Comparison of ENCODE assay signal across 31 mouse cellular contexts in the genomic region with DNA sequence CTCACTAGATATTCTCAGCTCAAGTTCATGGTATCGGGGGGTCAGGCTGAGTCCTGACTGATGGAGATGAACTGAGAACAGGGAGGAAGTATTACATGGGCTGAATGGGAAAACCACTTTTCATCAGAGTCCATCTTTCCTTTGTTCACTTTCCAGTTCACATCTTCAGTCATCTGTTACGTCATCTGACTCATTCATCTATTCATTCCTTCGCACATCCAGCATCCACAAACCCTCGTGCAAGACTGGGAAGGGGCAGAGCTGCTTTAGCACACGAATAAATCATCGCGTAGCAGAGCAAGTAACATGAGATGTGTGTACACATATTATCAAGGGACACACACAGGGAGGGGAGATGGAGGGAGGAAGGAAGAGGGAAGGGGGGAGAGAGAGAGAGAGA. TPM values are rescaled to one million over a fixed set of nuclear protein-coding genes. Genes with fewer than 3 reads are reported as not detected.
"Had no signal": no experiment of that assay in that cellular context is flagged by ENCODE, and none has a peak within 500 bp of the region (broad histone marks: within the 10 kb centered on the region; RNA-seq: fewer than 3 reads in every experiment).

No protein-coding gene starts in this region.

- H3K4me1 ChIP-seq: embryonic facial prominence, embryonic 12.5 days; embryonic facial prominence, embryonic 15.5 days; forebrain, embryonic 10.5 days; forebrain, embryonic 12.5 days; forebrain, embryonic 13.5 days; forebrain, embryonic 15.5 days had no signal

- ATAC-seq: forebrain, embryonic 13.5 days; forebrain, embryonic 14.5 days; forebrain, embryonic 15.5 days; forebrain, embryonic 16.5 days; forebrain, postnatal 0 days had no signal

- H3K9me3 ChIP-seq: embryonic facial prominence, embryonic 10.5 days; embryonic facial prominence, embryonic 12.5 days; embryonic facial prominence, embryonic 13.5 days; embryonic facial prominence, embryonic 15.5 days; forebrain, embryonic 10.5 days; forebrain, embryonic 13.5 days; forebrain, embryonic 15.5 days had no signal

- DNase-seq: cerebellum, adult 9-10 months; cerebellum, adult 9-11 months; cerebellum, postnatal 14 days; cerebellum, postnatal 25 days; cerebellum, postnatal 36 days; embryo, embryonic 11 days; forebrain, postnatal 0 days; gastrocnemius, adult 2 months; gastrocnemius, postnatal 10 days; gastrocnemius, postnatal 14 days; gastrocnemius, postnatal 25 days; gastrocnemius, postnatal 36 days; heart, adult 11 months; heart, adult 18-20 months; heart, adult 2 months had no signal

- H3K4me3 ChIP-seq: embryonic facial prominence, embryonic 10.5 days; embryonic facial prominence, embryonic 12.5 days; embryonic facial prominence, embryonic 13.5 days; embryonic facial prominence, embryonic 15.5 days; erythroblast, embryonic 14.5 days; forebrain, embryonic 10.5 days; forebrain, embryonic 12.5 days; forebrain, embryonic 13.5 days; forebrain, embryonic 15.5 days; gastrocnemius, adult 2 months; heart, adult 2 months had no signal

- H3K4me2 ChIP-seq: embryonic facial prominence, embryonic 12.5 days; embryonic facial prominence, embryonic 13.5 days; embryonic facial prominence, embryonic 15.5 days; forebrain, embryonic 12.5 days; forebrain, embryonic 13.5 days; forebrain, embryonic 15.5 days had no signal

- H3K36me3 ChIP-seq: embryonic facial prominence, embryonic 10.5 days; embryonic facial prominence, embryonic 12.5 days; embryonic facial prominence, embryonic 13.5 days; embryonic facial prominence, embryonic 15.5 days; forebrain, embryonic 10.5 days; forebrain, embryonic 12.5 days; forebrain, embryonic 15.5 days had no signal

- H3K9ac ChIP-seq: embryonic facial prominence, embryonic 12.5 days; embryonic facial prominence, embryonic 13.5 days; embryonic facial prominence, embryonic 15.5 days; forebrain, embryonic 12.5 days; forebrain, embryonic 13.5 days; forebrain, embryonic 15.5 days; forebrain, postnatal 0 days had no signal

- H3K27me3 ChIP-seq: embryonic facial prominence, embryonic 12.5 days; embryonic facial prominence, embryonic 13.5 days; embryonic facial prominence, embryonic 15.5 days; forebrain, embryonic 12.5 days; forebrain, embryonic 13.5 days; forebrain, embryonic 15.5 days had no signal

- H3K27ac ChIP-seq: embryonic facial prominence, embryonic 10.5 days; embryonic facial prominence, embryonic 12.5 days; embryonic facial prominence, embryonic 13.5 days; embryonic facial prominence, embryonic 15.5 days; forebrain, embryonic 10.5 days; forebrain, embryonic 12.5 days; forebrain, embryonic 13.5 days; forebrain, embryonic 15.5 days; gastrocnemius, adult 2 months; heart, adult 2 months had no signal

RNA-seq across cellular contexts. Expression of a gene that starts 0.8 kb away (rescaled TPM):
- polyA plus RNA-seq: cortical plate, adult 2 months; embryonic facial prominence, embryonic 10.5 days; embryonic facial prominence, embryonic 11.5 days; embryonic facial prominence, embryonic 12.5 days; embryonic facial prominence, embryonic 13.5 days; erythroblast, embryonic 14.5 days; forebrain, embryonic 10.5 days; forebrain, embryonic 11.5 days; forebrain, embryonic 12.5 days; forebrain, embryonic 13.5 days; forebrain, embryonic 14.5 days; forebrain, embryonic 15.5 days; forebrain, embryonic 16.5 days; forebrain, postnatal 0 days; frontal cortex, adult 2 months; gonadal fat pad, adult 2 months; heart, adult 2 months had no signal

RNA-seq across cellular contexts. Expression of a gene that starts 16.2 kb away (rescaled TPM):
- polyA plus RNA-seq: erythroblast, embryonic 14.5 days had no signal
